Mouse (Mus musculus) stomach, postnatal 0 days (tissue): ENCODE measurements at regions not wholly inside any gene's neighbourhood (a gene's known extent, or its start where the extent isn't known, plus 50 kb on each side); places are given as distances from the start of the nearest gene placed in this dataset.

Experiments used
- ATAC-seq: fragments of 200-750 bp; cut with Nextera tagmentation; 2 replicates; pipeline ENCODE4 v1.8.0; 2017; ENCODE audit not compliant: low FRiP score, low TSS enrichment
- DNase-seq: peaks from one replicate; pipeline ENCODE4 v3.0.0-alpha.2; 2016; ENCODE audit warnings: low spot score
- H3K27ac ChIP-seq: fragments of 300-500 bp; sonication (generic); replicated peaks from 2 replicates; pipeline ENCODE4 v1.5.1; 2014; ENCODE audit warnings: mild to moderate bottlenecking, control low read depth
- H3K27me3 ChIP-seq: fragments of 300-500 bp; sonication (generic); 2 replicates; pipeline ENCODE4 v1.6.1; 2014; ENCODE audit warnings: low read length; ENCODE audit not compliant: control insufficient read depth, insufficient read depth
- H3K36me3 ChIP-seq: fragments of 300-500 bp; sonication (generic); 2 replicates; pipeline ENCODE4 v1.6.1; 2014; ENCODE audit warnings: low read length, mixed read lengths; ENCODE audit not compliant: control insufficient read depth, insufficient read depth
- H3K4me1 ChIP-seq: fragments of 300-500 bp; sonication (generic); replicated peaks from 2 replicates; pipeline ENCODE4 v1.6.1; 2014; ENCODE audit warnings: antibody characterized with exemption; ENCODE audit not compliant: control insufficient read depth, insufficient read depth
- H3K4me2 ChIP-seq: fragments of 300-500 bp; sonication (generic); replicated peaks from 2 replicates; pipeline ENCODE4 v1.6.1; 2014; ENCODE audit warnings: low read depth, mild to moderate bottlenecking, control low read depth, moderate library complexity
- H3K4me3 ChIP-seq: fragments of 300-500 bp; sonication (generic); 2 replicates; pipeline ENCODE4 v1.5.1; 2014; ENCODE audit warnings: low read depth, low read length, control low read depth
- H3K9ac ChIP-seq: fragments of 300-500 bp; sonication (generic); 2 replicates; pipeline ENCODE4 v1.6.1; 2014; ENCODE audit warnings: mild to moderate bottlenecking, low read length, control low read depth, mixed read lengths
- H3K9me3 ChIP-seq: fragments of 300-500 bp; sonication (generic); 2 replicates; pipeline ENCODE4 v1.6.1; 2016; ENCODE audit warnings: low read length; ENCODE audit not compliant: control insufficient read depth
- CTCF ChIP-seq: IDR thresholded peaks from 2 replicates; pipeline ENCODE4 v1.5.1; 2016; ENCODE audit warnings: antibody characterized with exemption, low read depth, mild to moderate bottlenecking, moderate library complexity
- EP300 ChIP-seq: optimal IDR thresholded peaks from 2 replicates; pipeline ENCODE3; 2016; ENCODE audit warnings: antibody characterized with exemption
- WGBS: fragments of 180-500 bp; shearing (Covaris S2); extraction: QIAGEN DNeasy Blood & Tissue Kit; methylation state at CpG from one replicate; pipeline ENCODE4 v1.1.7; 2014; 5-methylcytosine and 5-hydroxymethylcytosine counted together

- Histone ChIP-seq H3K4me1 (no peaks in the 10 kb centered on the region), H3K27me3 (no peaks in the 10 kb centered on the region), H3K27ac (peak overlapping the region; percentile 37), H3K36me3 (no peaks in the 10 kb centered on the region), H3K4me2 (no peak overlapping the region), H3K9ac (no peak overlapping the region), H3K4me3 (no peak overlapping the region), H3K9me3 (no peaks in the 10 kb centered on the region)
- no peak for DNase-seq
- ATAC-seq: peak; percentile 65
- WGBS: 71% methylated on average over 14 of the region's 14 CpGs
- TF ChIP-seq EP300 (no peak), CTCF (no peak)
Observed at GRCm38 (mm10) chr1:69440564-69441334, 246.3 kb downstream of the Ikzf2 start.

- Histone ChIP-seq H3K4me2 (no peak overlapping the region), H3K9ac (no peak overlapping the region), H3K27me3 (no peaks in the 10 kb centered on the region), H3K4me3 (no peak overlapping the region), H3K4me1 (no peaks in the 10 kb centered on the region), H3K36me3 (no peaks in the 10 kb centered on the region), H3K9me3 (no peaks in the 10 kb centered on the region), H3K27ac (no peak overlapping the region)
- 89% methylated on average over 8 of the region's 8 CpGs for WGBS
- TF ChIP-seq EP300: no peak
- no peak for TF ChIP-seq CTCF
- no peak for DNase-seq
- ATAC-seq: no peak
Observed at GRCm38 (mm10) chr1:69437042-69437441, 250.0 kb downstream of the Ikzf2 start.

GRCm38 (mm10) chr1:69433655-69434357 is 253.2 kb downstream of the Ikzf2 start:
- ATAC-seq: peak; percentile 25; the same call in 1 of the 2 replicates
- TF ChIP-seq CTCF (no peak), EP300 (peak; percentile 80)
- no peak for DNase-seq
- Histone ChIP-seq H3K9ac (no peak overlapping the region), H3K36me3 (no peaks in the 10 kb centered on the region), H3K4me1 (no peaks in the 10 kb centered on the region), H3K4me3 (no peak overlapping the region), H3K4me2 (no peak overlapping the region), H3K9me3 (no peaks in the 10 kb centered on the region), H3K27me3 (no peaks in the 10 kb centered on the region), H3K27ac (peak overlapping the region; percentile 35)
- 31% methylated on average over 8 of the region's 8 CpGs for WGBS

GRCm38 (mm10) chr1:69430683-69431407 is 256.2 kb downstream of the Ikzf2 start:
- no peak overlapping the region for H3K27ac ChIP-seq
- ATAC-seq: peak; percentile 92
- WGBS: 44% methylated on average over 8 of the region's 8 CpGs

DNA sequence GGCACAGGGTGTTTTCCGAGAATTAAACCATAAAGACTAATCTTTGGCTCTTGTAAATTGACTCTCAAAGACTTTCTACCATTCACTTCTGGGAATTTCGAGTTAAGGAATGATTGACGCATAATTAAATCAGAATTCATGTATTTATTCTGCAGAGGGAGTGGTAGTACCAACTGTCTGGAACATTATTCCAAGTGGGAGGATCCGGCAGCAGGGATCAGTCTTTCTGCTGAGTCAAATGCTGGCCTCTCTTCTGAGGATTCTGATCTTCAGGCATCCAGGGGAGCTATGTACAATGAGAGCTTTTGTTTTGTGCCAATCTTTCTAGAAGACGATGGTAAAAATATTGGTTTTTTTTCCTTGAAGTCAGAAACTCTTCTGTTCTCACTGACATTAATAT is 257.4 kb downstream of the Ikzf2 start:
- Histone ChIP-seq H3K27me3 (no peaks in the 10 kb centered on the region), H3K4me2 (no peak overlapping the region), H3K9me3 (no peaks in the 10 kb centered on the region), H3K27ac (no peak overlapping the region; the same call in 1 of the 2 replicates), H3K36me3 (no peaks in the 10 kb centered on the region), H3K9ac (no peak overlapping the region), H3K4me1 (no peaks in the 10 kb centered on the region), H3K4me3 (no peak overlapping the region)
- TF ChIP-seq EP300 (no peak), CTCF (no peak)
- 57% methylated on average over 5 of the region's 5 CpGs for WGBS
- ATAC-seq: 0 out of 2 replicates have a peak, but pooled peaks have one; percentile 30
- DNase-seq: no peak

More at GRCm38 (mm10) chr1:69430683-69431407, 256.2 kb downstream of the Ikzf2 start:
- Histone ChIP-seq H3K4me1 (no peaks in the 10 kb centered on the region), H3K4me2 (no peak overlapping the region), H3K4me3 (no peak overlapping the region), H3K9ac (no peak overlapping the region), H3K36me3 (no peaks in the 10 kb centered on the region), H3K27me3 (no peaks in the 10 kb centered on the region), H3K9me3 (no peaks in the 10 kb centered on the region)
- TF ChIP-seq CTCF (no peak), EP300 (no peak)
- DNase-seq: no peak
